Mouse (Mus musculus) forebrain, embryonic 13.5 days (tissue): Measurements from ENCODE around the gene Egfem1. TPM values are rescaled to one million over a fixed set of nuclear protein-coding genes. Genes with fewer than 3 reads are reported as not detected.

Source experiments
- ATAC-seq: fragments of 200-750 bp; cut with Nextera tagmentation; 2 replicates; pipeline ENCODE4 v1.8.0; 2017
- H3K27ac ChIP-seq: fragments of 300-500 bp; sonication (generic); 2 replicates; pipeline ENCODE4 v1.5.1; 2015; ENCODE audit warnings: inconsistent platforms, mild to moderate bottlenecking, moderate library complexity
- H3K27me3 ChIP-seq: fragments of 300-500 bp; sonication (generic); 2 replicates; pipeline ENCODE4 v1.6.1; 2015; ENCODE audit warnings: mild to moderate bottlenecking, inconsistent platforms
- H3K36me3 ChIP-seq: fragments of 300-500 bp; sonication (generic); 2 replicates; pipeline ENCODE4 v1.6.1; 2015; ENCODE audit warnings: mild to moderate bottlenecking, inconsistent platforms; ENCODE audit not compliant: poor library complexity, severe bottlenecking
- H3K4me1 ChIP-seq: fragments of 300-500 bp; sonication (generic); 2 replicates; pipeline ENCODE4 v1.6.1; 2015; ENCODE audit warnings: inconsistent platforms
- H3K4me2 ChIP-seq: fragments of 300-500 bp; sonication (generic); 2 replicates; pipeline ENCODE4 v1.6.1; 2015; ENCODE audit warnings: inconsistent platforms, mild to moderate bottlenecking, moderate library complexity
- H3K4me3 ChIP-seq: fragments of 300-500 bp; sonication (generic); 2 replicates; pipeline ENCODE4 v1.5.1; 2015; ENCODE audit warnings: mild to moderate bottlenecking, inconsistent platforms
- H3K9ac ChIP-seq: fragments of 300-500 bp; sonication (generic); 2 replicates; pipeline ENCODE4 v1.6.1; 2015; ENCODE audit warnings: mild to moderate bottlenecking, inconsistent platforms
- H3K9me3 ChIP-seq: fragments of 300-500 bp; sonication (generic); replicated peaks from 2 replicates; pipeline ENCODE4 v1.6.1; 2016; ENCODE audit warnings: inconsistent platforms
- WGBS: fragments of 180-500 bp; shearing (Covaris S2); methylation state at CpG from one replicate; pipeline ENCODE4 v1.1.7; 2015; 5-methylcytosine and 5-hydroxymethylcytosine counted together
- polyA plus RNA-seq: library from polyadenylated mRNA; unstranded; fragments of >200 nt; fragmentation: Nextera tagmentation; extraction: Ambion mirVana; gene quantifications from 2 replicates; pipeline ENCODE4 v1.2.1, GENCODE M21; 2015

The Egfem1 gene
- polyA plus RNA-seq, 1 experiment from 2014 or later = 5.2 TPM

GRCm38 (mm10) chr3:29399064-29399463 is 317.2 kb downstream of the Egfem1 start:
- Histone ChIP-seq H3K4me1 (no peaks in the 10 kb centered on the region), H3K4me2 (no peak overlapping the region), H3K27me3 (no peaks in the 10 kb centered on the region), H3K9ac (no peak overlapping the region), H3K27ac (no peak overlapping the region), H3K36me3 (no peaks in the 10 kb centered on the region), H3K4me3 (no peak overlapping the region), H3K9me3 (no peaks in the 10 kb centered on the region)
- 73% methylated on average over 3 of the region's 3 CpGs for WGBS
- peak; percentile 94 for ATAC-seq

DNA sequence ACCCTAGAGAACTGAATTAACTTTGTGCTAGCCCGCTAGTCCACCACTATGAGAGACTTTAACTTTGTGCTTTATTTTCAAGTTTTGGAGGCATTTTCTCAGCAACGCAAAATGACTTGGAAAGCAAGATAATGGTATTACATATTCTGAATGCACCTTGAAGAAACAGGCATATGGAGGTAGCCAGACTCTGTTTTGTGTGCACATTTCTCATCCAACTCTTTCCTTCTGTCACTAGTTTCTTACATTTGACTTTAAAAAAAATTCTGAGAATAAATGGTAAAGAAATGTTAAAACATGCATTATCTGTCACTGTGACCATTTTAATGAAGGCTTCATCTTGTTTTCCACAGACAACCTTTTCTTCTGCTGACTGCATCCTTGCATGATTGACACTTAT is 339.8 kb downstream of the Egfem1 start:
- no peaks in the 10 kb centered on the region for H3K36me3 ChIP-seq
- no peaks in the 10 kb centered on the region for H3K4me1 ChIP-seq
- H3K4me3 ChIP-seq = no peak overlapping the region
- no peak for ATAC-seq
- H3K9ac ChIP-seq = no peak overlapping the region
- no peaks in the 10 kb centered on the region for H3K9me3 ChIP-seq
- H3K27me3 ChIP-seq = no peaks in the 10 kb centered on the region
- H3K4me2 ChIP-seq = no peak overlapping the region
- WGBS = 89% methylated on average over 2 of the region's 2 CpGs
- no peak overlapping the region for H3K27ac ChIP-seq

- ATAC-seq = peak; percentile 87
- Histone ChIP-seq H3K9ac (no peak overlapping the region), H3K27me3 (no peaks in the 10 kb centered on the region), H3K4me1 (peaks cover 16% of the 10 kb centered on the region), H3K4me2 (peak overlapping the region; percentile 27), H3K36me3 (no peaks in the 10 kb centered on the region), H3K9me3 (no peaks in the 10 kb centered on the region), H3K4me3 (no peak overlapping the region), H3K27ac (peak overlapping the region; percentile 48; the same call in 1 of the 2 replicates)
- WGBS = 23% methylated on average over 10 of the region's 10 CpGs
Measured at GRCm38 (mm10) chr3:29432109-29433091, 350.6 kb downstream of the Egfem1 start.

DNA sequence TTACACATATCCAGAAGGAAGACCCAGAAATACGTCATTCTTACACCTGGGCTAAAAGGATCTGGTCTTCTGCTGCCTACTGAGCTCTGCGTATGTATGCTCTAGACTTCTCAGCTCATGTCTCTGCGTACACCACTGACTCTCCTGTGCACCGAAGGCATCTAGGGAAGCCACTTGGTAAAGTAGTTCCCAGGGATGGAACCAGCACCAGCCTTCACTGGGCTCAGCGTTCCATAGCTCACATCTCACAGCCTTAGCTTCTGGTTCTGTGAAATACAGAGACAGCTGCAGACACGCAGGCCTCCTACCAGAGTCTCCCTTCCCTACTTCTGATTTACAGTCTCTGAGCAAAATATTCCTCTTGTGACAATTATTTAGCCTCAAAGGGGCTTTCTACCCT is 361.2 kb downstream of the Egfem1 start:
- 87% methylated on average over 6 of the region's 6 CpGs for WGBS
- no peaks in the 10 kb centered on the region for H3K9me3 ChIP-seq
- no peaks in the 10 kb centered on the region for H3K27me3 ChIP-seq

GRCm38 (mm10) chr3:29444661-29445060 is 362.8 kb downstream of the Egfem1 start:
- Histone ChIP-seq H3K36me3 (no peaks in the 10 kb centered on the region), H3K9me3 (no peaks in the 10 kb centered on the region), H3K4me3 (no peak overlapping the region), H3K4me2 (no peak overlapping the region), H3K27me3 (no peaks in the 10 kb centered on the region), H3K4me1 (peaks cover 36% of the 10 kb centered on the region), H3K27ac (no peak overlapping the region), H3K9ac (no peak overlapping the region)
- ATAC-seq = no peak
- WGBS = 38% methylated on average over 5 of the region's 5 CpGs

More for the DNA sequence above, 361.2 kb downstream of the Egfem1 start:
- Histone ChIP-seq H3K27ac (no peak overlapping the region), H3K4me2 (no peak overlapping the region), H3K9ac (no peak overlapping the region), H3K36me3 (no peaks in the 10 kb centered on the region), H3K4me3 (no peak overlapping the region), H3K4me1 (peaks cover 23% of the 10 kb centered on the region)
- no peak for ATAC-seq

- Histone ChIP-seq H3K4me2 (no peak overlapping the region), H3K9me3 (no peaks in the 10 kb centered on the region), H3K9ac (no peak overlapping the region), H3K36me3 (no peaks in the 10 kb centered on the region), H3K4me1 (peaks cover 36% of the 10 kb centered on the region), H3K27ac (no peak overlapping the region), H3K27me3 (no peaks in the 10 kb centered on the region), H3K4me3 (no peak overlapping the region)
- WGBS = 60% methylated on average over 3 of the region's 3 CpGs
- no peak for ATAC-seq
Measured at GRCm38 (mm10) chr3:29446081-29446480, 364.3 kb downstream of the Egfem1 start.

DNA sequence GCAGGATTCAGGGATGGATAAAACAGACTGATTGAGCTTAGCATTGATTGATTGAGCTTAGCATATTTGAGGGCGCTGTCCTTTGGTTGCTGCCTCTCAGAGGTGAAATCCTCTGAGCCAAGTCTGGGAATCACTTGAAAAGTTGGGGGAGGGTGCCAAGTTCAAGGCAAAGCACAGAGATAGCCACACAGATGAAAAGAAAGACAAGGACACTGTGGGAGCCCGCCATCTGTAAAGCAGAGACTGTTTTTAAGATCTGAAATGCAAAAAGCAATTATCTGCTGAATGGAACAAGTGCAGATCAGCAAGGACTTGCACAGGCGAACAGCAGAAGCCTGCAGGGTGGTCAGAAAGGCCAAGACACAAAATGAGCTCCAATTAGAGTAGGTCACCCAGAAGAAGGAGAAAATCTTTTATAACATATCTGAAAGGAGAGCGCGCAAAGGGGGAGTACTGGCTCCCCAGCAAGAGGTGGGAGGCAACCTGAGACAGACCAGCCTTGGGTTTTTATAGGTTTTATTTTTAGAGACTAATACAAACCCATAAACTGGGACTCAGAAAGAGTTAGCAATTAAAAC is 367.1 kb downstream of the Egfem1 start:
- Histone ChIP-seq H3K9ac (no peak overlapping the region), H3K4me2 (no peak overlapping the region), H3K27me3 (no peaks in the 10 kb centered on the region), H3K4me1 (peaks cover 30% of the 10 kb centered on the region), H3K4me3 (no peak overlapping the region), H3K27ac (peak overlapping the region; percentile 25), H3K36me3 (no peaks in the 10 kb centered on the region), H3K9me3 (no peaks in the 10 kb centered on the region)
- peak; percentile 69; the same call in 1 of the 2 replicates for ATAC-seq
- WGBS = 15% methylated on average over 5 of the region's 5 CpGs

DNA sequence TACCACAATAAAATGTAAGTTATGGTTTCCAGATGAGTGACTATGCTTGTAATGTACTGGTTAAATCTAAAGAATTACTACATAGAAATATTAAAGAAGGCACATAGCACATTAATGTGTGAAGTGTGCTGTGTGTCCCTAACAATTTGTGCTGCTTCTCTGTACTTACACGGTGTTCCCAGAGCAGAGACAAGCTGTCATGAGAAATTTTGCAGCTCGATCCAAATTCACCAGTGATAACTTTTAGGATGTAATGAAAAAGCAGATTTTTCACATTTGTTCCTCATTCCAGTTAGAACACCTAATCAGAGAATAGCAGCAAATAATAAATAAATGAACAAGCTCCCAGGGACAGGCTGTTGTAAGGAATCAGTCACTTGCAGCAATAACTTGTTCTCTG is 416.4 kb downstream of the Egfem1 start:
- 87% methylated on average over 2 of the region's 2 CpGs for WGBS
- no peak overlapping the region for H3K4me3 ChIP-seq
- H3K9ac ChIP-seq = no peak overlapping the region
- ATAC-seq = no peak
- no peaks in the 10 kb centered on the region for H3K36me3 ChIP-seq
- H3K9me3 ChIP-seq = no peaks in the 10 kb centered on the region
- no peak overlapping the region for H3K4me2 ChIP-seq
- H3K27ac ChIP-seq = no peak overlapping the region
- no peaks in the 10 kb centered on the region for H3K27me3 ChIP-seq
- H3K4me1 ChIP-seq = peaks cover 4% of the 10 kb centered on the region

DNA sequence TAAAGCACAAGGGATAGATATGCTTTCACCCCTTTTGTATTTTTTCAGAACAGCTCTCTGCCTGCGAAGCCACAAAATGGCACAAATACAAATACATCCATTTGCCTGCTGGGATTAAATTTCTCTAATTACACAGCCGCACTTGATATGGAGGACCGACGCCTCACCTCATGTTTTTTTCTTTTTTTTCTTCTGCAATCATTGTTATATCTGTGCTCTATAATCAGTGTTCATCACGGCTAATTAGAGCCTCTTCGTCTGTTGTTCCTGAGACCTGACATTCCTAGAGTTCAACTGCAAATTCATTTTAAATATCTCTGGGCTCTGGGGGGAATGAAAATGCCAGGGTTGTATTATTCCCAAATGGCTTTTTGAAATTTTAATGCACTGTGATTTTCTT is 417.4 kb downstream of the Egfem1 start:
- no peak overlapping the region for H3K9ac ChIP-seq

DNA sequence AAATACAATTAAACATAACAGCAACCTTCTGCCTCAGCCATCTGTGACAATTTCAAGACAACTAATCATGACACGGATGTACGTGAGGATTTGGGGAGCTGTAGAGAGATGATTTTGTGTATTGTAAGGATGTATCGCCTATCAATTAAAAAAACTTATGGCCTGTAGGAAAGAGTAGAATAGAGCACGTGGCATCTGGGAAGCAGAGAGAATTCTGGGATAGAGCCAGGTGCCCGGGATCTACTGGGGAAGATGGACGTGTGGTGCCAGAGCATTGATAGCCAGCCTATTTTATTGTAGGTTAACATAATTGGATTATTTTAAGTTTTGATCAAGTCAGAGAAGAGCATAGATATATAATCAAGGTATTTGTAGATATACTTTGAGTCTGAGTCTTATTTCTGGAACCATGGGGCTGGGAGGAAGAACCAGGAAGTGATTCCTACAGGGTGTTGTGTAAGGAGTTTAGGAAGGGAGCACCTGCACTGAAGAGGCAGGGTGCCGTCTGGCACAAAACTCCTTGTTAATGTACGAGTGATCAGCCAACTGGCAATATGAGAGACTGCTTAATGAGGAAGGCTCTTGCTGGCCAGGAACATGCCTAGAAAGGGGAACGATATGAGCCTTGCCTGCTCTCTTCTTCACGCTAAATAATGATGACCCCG is 443.6 kb downstream of the Egfem1 start:
- no peaks in the 10 kb centered on the region for H3K36me3 ChIP-seq
- peak overlapping the region; percentile 4; the same call in 1 of the 2 replicates for H3K27ac ChIP-seq
- no peaks in the 10 kb centered on the region for H3K27me3 ChIP-seq
- no peaks in the 10 kb centered on the region for H3K9me3 ChIP-seq
- H3K9ac ChIP-seq = no peak overlapping the region
- peak; percentile 94 for ATAC-seq
- no peak overlapping the region for H3K4me2 ChIP-seq
- no peak overlapping the region for H3K4me3 ChIP-seq
- peaks cover 14% of the 10 kb centered on the region for H3K4me1 ChIP-seq
- WGBS = 63% methylated on average over 11 of the region's 11 CpGs

More for the DNA sequence above, 417.4 kb downstream of the Egfem1 start:
- 34% methylated on average over 6 of the region's 6 CpGs for WGBS
- no peaks in the 10 kb centered on the region for H3K9me3 ChIP-seq
- H3K27ac ChIP-seq = no peak overlapping the region
- peaks cover 4% of the 10 kb centered on the region for H3K4me1 ChIP-seq
- ATAC-seq = peak; percentile 50; the same call in 1 of the 2 replicates
- no peak overlapping the region for H3K4me3 ChIP-seq
- no peaks in the 10 kb centered on the region for H3K36me3 ChIP-seq
- H3K27me3 ChIP-seq = no peaks in the 10 kb centered on the region
- no peak overlapping the region for H3K4me2 ChIP-seq

DNA sequence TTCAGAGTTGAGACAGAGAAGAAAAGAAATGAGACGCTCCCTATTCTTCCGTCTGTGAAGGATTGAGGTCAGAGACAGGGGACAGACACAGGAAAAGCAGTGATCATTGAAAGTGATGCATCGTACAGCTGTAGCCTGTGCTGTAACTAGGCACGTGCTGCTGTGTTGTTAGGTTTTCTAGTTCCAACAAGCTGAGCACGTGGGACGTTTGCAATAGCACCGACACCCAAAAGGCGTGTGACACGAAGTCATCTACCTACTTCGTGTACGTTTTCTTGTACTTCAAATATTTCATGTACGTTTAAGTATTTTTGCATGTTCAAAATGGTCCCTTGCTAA is 444.1 kb downstream of the Egfem1 start:
- peak; percentile 77 for ATAC-seq
- H3K27me3 ChIP-seq = no peaks in the 10 kb centered on the region
- H3K4me3 ChIP-seq = no peak overlapping the region
- WGBS = 80% methylated on average over 12 of the region's 12 CpGs
- peak overlapping the region; percentile 4; the same call in 1 of the 2 replicates for H3K27ac ChIP-seq
- H3K36me3 ChIP-seq = no peaks in the 10 kb centered on the region
- no peaks in the 10 kb centered on the region for H3K9me3 ChIP-seq
- H3K9ac ChIP-seq = no peak overlapping the region
- H3K4me1 ChIP-seq = peaks cover 14% of the 10 kb centered on the region
- H3K4me2 ChIP-seq = no peak overlapping the region

- Histone ChIP-seq H3K4me1 (peaks cover 15% of the 10 kb centered on the region; the same call in 1 of the 2 replicates), H3K27me3 (no peaks in the 10 kb centered on the region), H3K36me3 (no peaks in the 10 kb centered on the region), H3K4me3 (no peak overlapping the region), H3K27ac (no peak overlapping the region), H3K4me2 (no peak overlapping the region), H3K9me3 (no peaks in the 10 kb centered on the region), H3K9ac (no peak overlapping the region)
- no peak for ATAC-seq
- 95% methylated on average over 2 of the region's 2 CpGs for WGBS
Measured at GRCm38 (mm10) chr3:29539211-29539610, 457.4 kb downstream of the Egfem1 start.
